Mouse (Mus musculus): ENCODE measurements at regions not wholly inside any gene's neighbourhood (a gene's known extent, or its start where the extent isn't known, plus 50 kb on each side); places are given as distances from the start of the nearest gene placed in this dataset.

GRCm38 (mm10) chr16:9270671-9271070, 440.8 kb downstream of the 1810013L24Rik start:
- TF ChIP-seq MAFK (IDR thresholded peaks at IDR 0.05; ENCODE audit: insufficient read depth, low read depth, low read length) (no peak), ZNF384 (IDR thresholded peaks at IDR 0.05; ENCODE audit: low read depth, low read length) (no peak), CHD2 (IDR thresholded peaks at IDR 0.05; ENCODE audit: low read depth, low read length) (no peak)

Measured in ES-E14 (cell line).